Mouse (Mus musculus): Measurements from ENCODE around the gene Rbfox1. TPM values are rescaled to one million over a fixed set of nuclear protein-coding genes. Genes with fewer than 3 reads are reported as not detected.

Gene Rbfox1
- total and polyA plus RNA-seq, 3 experiments: 31.6 to 58.1 (median 52.9) TPM

GRCm38 (mm10) chr16:6402816-6403215 lies 517.7 kb downstream of the Rbfox1 start:
- no peaks in the 10 kb centered on the region for H3K4me1 ChIP-seq (ENCODE audit: control insufficient read depth, insufficient read depth, low read length)
- H3K4me3 ChIP-seq: no peak overlapping the region
- H3K27me3 ChIP-seq (ENCODE audit: control insufficient read depth, insufficient read depth, low read length): no peaks in the 10 kb centered on the region
- no peak for DNase-seq
- TF ChIP-seq EP300 (IDR thresholded peaks at IDR 0.05; ENCODE audit: insufficient read depth, low read depth, low read length) (no peak), CTCF (IDR thresholded peaks at IDR 0.05) (no peak), POLR2A (IDR thresholded peaks at IDR 0.05; ENCODE audit: insufficient read depth, low read depth, low read length) (no peak)
- WGBS: 79% methylated on average over 3 of the region's 3 CpGs
- no peaks in the 10 kb centered on the region for H3K36me3 ChIP-seq (ENCODE audit: control insufficient read depth, insufficient read depth, low read length)
- H3K9ac ChIP-seq (ENCODE audit: low read depth, low read length): no peak overlapping the region
- H3K79me2 ChIP-seq (replicated peaks; ENCODE audit: control insufficient read depth, insufficient read depth, low read length): no peaks in the 10 kb centered on the region
- intact Hi-C loops (cut with DNase I): no loop called here
- no peak overlapping the region for H3K27ac ChIP-seq

GRCm38 (mm10) chr16:6414846-6415245 lies 529.7 kb downstream of the Rbfox1 start:
- H3K9ac ChIP-seq (ENCODE audit: low read depth, low read length): no peak overlapping the region
- TF ChIP-seq EP300 (IDR thresholded peaks at IDR 0.05; ENCODE audit: insufficient read depth, low read depth, low read length): no peak
- no peak for TF ChIP-seq CTCF (IDR thresholded peaks at IDR 0.05)
- no peak for TF ChIP-seq POLR2A (IDR thresholded peaks at IDR 0.05; ENCODE audit: insufficient read depth, low read depth, low read length)
- H3K27ac ChIP-seq: no peak overlapping the region
- intact Hi-C loops (cut with DNase I): no loop called here
- DNase-seq: no peak
- H3K4me1 ChIP-seq (ENCODE audit: control insufficient read depth, insufficient read depth, low read length): no peaks in the 10 kb centered on the region
- 31% methylated on average over 2 of the region's 2 CpGs for WGBS
- H3K27me3 ChIP-seq (ENCODE audit: control insufficient read depth, insufficient read depth, low read length): no peaks in the 10 kb centered on the region
- no peaks in the 10 kb centered on the region for H3K79me2 ChIP-seq (replicated peaks; ENCODE audit: control insufficient read depth, insufficient read depth, low read length)
- H3K4me3 ChIP-seq: no peak overlapping the region
- H3K36me3 ChIP-seq (ENCODE audit: control insufficient read depth, insufficient read depth, low read length): no peaks in the 10 kb centered on the region

- no peaks in the 10 kb centered on the region for H3K4me1 ChIP-seq (ENCODE audit: control insufficient read depth, insufficient read depth, low read length)
- no peak overlapping the region for H3K9ac ChIP-seq (ENCODE audit: low read depth, low read length)
- intact Hi-C loops (cut with DNase I): no loop called here
- H3K36me3 ChIP-seq (ENCODE audit: control insufficient read depth, insufficient read depth, low read length): no peaks in the 10 kb centered on the region
- H3K27ac ChIP-seq: no peak overlapping the region
- TF ChIP-seq EP300 (IDR thresholded peaks at IDR 0.05; ENCODE audit: insufficient read depth, low read depth, low read length): no peak
- TF ChIP-seq POLR2A (IDR thresholded peaks at IDR 0.05; ENCODE audit: insufficient read depth, low read depth, low read length): no peak
- TF ChIP-seq CTCF (IDR thresholded peaks at IDR 0.05): no peak
- DNase-seq: no peak
- no peak overlapping the region for H3K4me3 ChIP-seq
- H3K79me2 ChIP-seq (replicated peaks; ENCODE audit: control insufficient read depth, insufficient read depth, low read length): no peaks in the 10 kb centered on the region
- no peaks in the 10 kb centered on the region for H3K27me3 ChIP-seq (ENCODE audit: control insufficient read depth, insufficient read depth, low read length)
- WGBS: 31% methylated on average over 3 of the region's 3 CpGs
These were observed 536.5 kb downstream of the Rbfox1 start for GRCm38 (mm10) chr16:6421623-6422145.

- DNase-seq: no peak
- intact Hi-C loops (cut with DNase I): no loop called here
- H3K9ac ChIP-seq (ENCODE audit: low read depth, low read length): no peak overlapping the region
- no peaks in the 10 kb centered on the region for H3K4me1 ChIP-seq (ENCODE audit: control insufficient read depth, insufficient read depth, low read length)
- 65% methylated on average over 4 of the region's 4 CpGs for WGBS
- TF ChIP-seq POLR2A (IDR thresholded peaks at IDR 0.05; ENCODE audit: insufficient read depth, low read depth, low read length) (no peak), CTCF (IDR thresholded peaks at IDR 0.05) (no peak), EP300 (IDR thresholded peaks at IDR 0.05; ENCODE audit: insufficient read depth, low read depth, low read length) (no peak)
- H3K27ac ChIP-seq: no peak overlapping the region
- H3K27me3 ChIP-seq (ENCODE audit: control insufficient read depth, insufficient read depth, low read length): no peaks in the 10 kb centered on the region
- H3K36me3 ChIP-seq (ENCODE audit: control insufficient read depth, insufficient read depth, low read length): no peaks in the 10 kb centered on the region
- no peaks in the 10 kb centered on the region for H3K79me2 ChIP-seq (replicated peaks; ENCODE audit: control insufficient read depth, insufficient read depth, low read length)
- H3K4me3 ChIP-seq: no peak overlapping the region
These were observed 538.8 kb downstream of the Rbfox1 start for GRCm38 (mm10) chr16:6423878-6424409.

- Histone ChIP-seq H3K36me3 (ENCODE audit: control insufficient read depth, insufficient read depth, low read length) (no peaks in the 10 kb centered on the region), H3K9ac (ENCODE audit: low read depth, low read length) (no peak overlapping the region), H3K27ac (no peak overlapping the region), H3K4me1 (ENCODE audit: control insufficient read depth, insufficient read depth, low read length) (no peaks in the 10 kb centered on the region), H3K79me2 (replicated peaks; ENCODE audit: control insufficient read depth, insufficient read depth, low read length) (no peaks in the 10 kb centered on the region), H3K27me3 (ENCODE audit: control insufficient read depth, insufficient read depth, low read length) (no peaks in the 10 kb centered on the region), H3K4me3 (no peak overlapping the region)
- TF ChIP-seq POLR2A (IDR thresholded peaks at IDR 0.05; ENCODE audit: insufficient read depth, low read depth, low read length): no peak
- TF ChIP-seq EP300 (IDR thresholded peaks at IDR 0.05; ENCODE audit: insufficient read depth, low read depth, low read length): no peak
- TF ChIP-seq CTCF (IDR thresholded peaks at IDR 0.05): no peak
- no peak for DNase-seq
- 66% methylated on average over 2 of the region's 2 CpGs for WGBS
- intact Hi-C loops (cut with DNase I): no loop called here
These were observed 539.6 kb downstream of the Rbfox1 start for GRCm38 (mm10) chr16:6424738-6425137.
